In the genomic region with DNA sequence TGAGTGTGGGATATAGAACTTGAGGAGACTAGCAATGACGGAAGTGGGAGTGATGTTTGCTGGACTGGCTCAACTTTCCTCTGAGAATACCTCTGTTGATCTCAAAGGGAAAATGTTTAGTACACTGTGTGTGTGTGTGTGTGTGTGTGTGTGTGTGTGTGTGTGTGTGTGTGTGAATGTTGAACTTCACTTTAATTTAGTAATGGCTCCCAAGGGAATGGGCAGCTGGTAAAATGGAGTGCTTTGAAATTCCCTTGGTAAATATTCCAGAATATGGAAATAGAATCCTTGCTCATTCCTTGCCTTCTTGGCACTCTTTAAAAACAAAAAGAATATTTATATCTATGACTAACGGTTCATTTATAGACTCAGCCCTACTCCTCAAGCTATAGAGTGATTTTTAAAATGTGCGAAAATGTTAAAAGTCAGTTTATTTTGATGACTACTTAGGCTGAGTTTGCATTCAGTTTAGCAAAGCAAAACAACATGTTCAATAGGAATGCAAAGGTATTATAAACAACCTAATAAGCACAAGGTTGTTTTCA, we compare ENCODE assay signal across 16 mouse cellular contexts.
DNase-seq lines count a peak whose midpoint lies in the region; ATAC-seq lines count a peak whose summit lies in the region.
"Had no signal": no experiment of that assay in that cellular context is flagged by ENCODE, and none has a peak within 500 bp of the region (broad histone marks: within the 10 kb centered on the region; RNA-seq: fewer than 3 reads in every experiment).

No protein-coding gene starts in this region.

- ATAC-seq in frontal cortex, adult (ENCODE audit: low TSS enrichment): peak; percentile 89
- ATAC-seq: forebrain, embryonic 15.5 days; hindbrain, embryonic 16.5 days; inflammation-experienced regulatory T-cells, adult 6 months had no signal

- intact Hi-C loops in heart, postnatal 10 days (cut with DNase I): no loop called here

- no peak for DNase-seq in frontal cortex, postnatal 25 days (ENCODE audit: low spot score in 2 of 2)
- DNase-seq in left cerebral cortex, adult 11 months (ENCODE audit: low spot score): peak; percentile 7
- DNase-seq in left cerebral cortex, adult 18-20 months (ENCODE audit: low spot score in 2 of 2): no peak
- peak; percentile 8 to 22 for DNase-seq in right cerebral cortex, adult 2 months (ENCODE audit: low spot score in 2 of 2)
- no peak for DNase-seq in right cerebral cortex, postnatal 4 days
- DNase-seq in heart, postnatal 10 days: no peak
- DNase-seq: adrenal gland, postnatal 14 days; cerebellum, adult 2 months; cerebellum, postnatal 10 days; gastrocnemius, postnatal 10 days; heart, adult 2 months; heart, postnatal 4 days had no signal

Comparison
In these comparisons a context has a peak if more than half of its experiments do, and no peak if none do; other contexts are left out.
1. DNase-seq: peak in left cerebral cortex, adult 11 months (single experiment) and right cerebral cortex, adult 2 months (2 of 2); none in frontal cortex, postnatal 25 days (0 of 2), left cerebral cortex, adult 18-20 months (0 of 2), right cerebral cortex, postnatal 4 days (single experiment) and heart, postnatal 10 days (0 of 2).